Mouse (Mus musculus): Measurements from ENCODE around the gene Rrp1b. TPM values are rescaled to one million over a fixed set of nuclear protein-coding genes. Genes with fewer than 3 reads are reported as not detected.

The Rrp1b gene
- polyA plus RNA-seq, 1 experiment from 2014 or later: 44.1 TPM

- Histone ChIP-seq H3K4me1 (replicated peaks) (peaks cover 39% of the 10 kb centered on the region), H3K27ac (no peak overlapping the region), H3K9ac (no peak overlapping the region), H3K4me2 (no peak overlapping the region), H3K4me3 (replicated peaks) (no peak overlapping the region), H3K9me3 (replicated peaks) (no peaks in the 10 kb centered on the region), H3K27me3 (no peaks in the 10 kb centered on the region), H3K36me3 (0 out of 2 replicates have a peak, but pooled peaks cover 9% of the 10 kb centered on the region)
- DNase-seq (no peak), ATAC-seq (ENCODE audit: low read depth) (no peak)
- 84% methylated on average over 23 of the region's 23 CpGs for WGBS (ENCODE audit: insufficient replicate concordance)
Observed at GRCm38 (mm10) chr17:32034322-32034721, 1.6 kb upstream of the Rrp1b start.

- ATAC-seq (ENCODE audit: low read depth) (peak; percentile 45), DNase-seq (no peak)
- Histone ChIP-seq H3K9me3 (replicated peaks) (no peaks in the 10 kb centered on the region), H3K27ac (peak overlapping the region; percentile 73), H3K9ac (peak overlapping the region; percentile 80), H3K4me1 (replicated peaks) (peaks cover 40% of the 10 kb centered on the region), H3K4me2 (peak overlapping the region; percentile 89), H3K4me3 (replicated peaks) (peak overlapping the region; percentile 90), H3K27me3 (no peaks in the 10 kb centered on the region), H3K36me3 (0 out of 2 replicates have a peak, but pooled peaks cover 9% of the 10 kb centered on the region)
- under 1% methylated on average over 46 of the region's 46 CpGs for WGBS (ENCODE audit: insufficient replicate concordance)
Observed at GRCm38 (mm10) chr17:32036509-32037438, 874 bp downstream of the Rrp1b start.

GRCm38 (mm10) chr17:32040263-32040662 is 4.4 kb downstream of the Rrp1b start:
- ATAC-seq (ENCODE audit: low read depth) (no peak), DNase-seq (no peak)
- no peak overlapping the region for H3K4me3 ChIP-seq (replicated peaks)
- H3K27ac ChIP-seq: no peak overlapping the region
- H3K9ac ChIP-seq: no peak overlapping the region
- whole genome bisulfite sequencing (ENCODE audit: insufficient replicate concordance): 55% methylated on average over 10 of the region's 10 CpGs
- no peaks in the 10 kb centered on the region for H3K9me3 ChIP-seq (replicated peaks)
- H3K4me2 ChIP-seq: no peak overlapping the region
- H3K36me3 ChIP-seq: peaks cover 12% of the 10 kb centered on the region; the same call in 1 of the 2 replicates
- H3K27me3 ChIP-seq: no peaks in the 10 kb centered on the region
- peaks cover 43% of the 10 kb centered on the region for H3K4me1 ChIP-seq (replicated peaks)

- Histone ChIP-seq H3K27ac (no peak overlapping the region), H3K4me2 (no peak overlapping the region), H3K9ac (no peak overlapping the region), H3K9me3 (replicated peaks) (no peaks in the 10 kb centered on the region), H3K4me1 (replicated peaks) (peaks cover 5% of the 10 kb centered on the region; the same call in 1 of the 2 replicates), H3K4me3 (replicated peaks) (no peak overlapping the region), H3K36me3 (peaks cover 63% of the 10 kb centered on the region), H3K27me3 (no peaks in the 10 kb centered on the region)
- DNase-seq (no peak), ATAC-seq (ENCODE audit: low read depth) (no peak)
- WGBS (ENCODE audit: insufficient replicate concordance): 84% methylated on average over 5 of the region's 5 CpGs
Observed at GRCm38 (mm10) chr17:32046541-32046940, 10.6 kb downstream of the Rrp1b start.

GRCm38 (mm10) chr17:32048351-32048750 is 12.5 kb downstream of the Rrp1b start:
- Histone ChIP-seq H3K4me3 (replicated peaks) (no peak overlapping the region), H3K36me3 (peaks cover 81% of the 10 kb centered on the region), H3K9ac (no peak overlapping the region), H3K9me3 (replicated peaks) (no peaks in the 10 kb centered on the region), H3K27me3 (no peaks in the 10 kb centered on the region), H3K4me1 (replicated peaks) (peaks cover 5% of the 10 kb centered on the region; the same call in 1 of the 2 replicates), H3K4me2 (no peak overlapping the region), H3K27ac (no peak overlapping the region)
- 88% methylated on average over 5 of the region's 5 CpGs for WGBS (ENCODE audit: insufficient replicate concordance)
- DNase-seq: no peak
- ATAC-seq (ENCODE audit: low read depth): no peak

GRCm38 (mm10) chr17:32049914-32050313 is 14.0 kb downstream of the Rrp1b start:
- WGBS (ENCODE audit: insufficient replicate concordance): 51% methylated on average over 4 of the region's 4 CpGs
- ATAC-seq (ENCODE audit: low read depth) (peak; percentile 61), DNase-seq (no peak)
- Histone ChIP-seq H3K4me1 (replicated peaks) (peaks cover 5% of the 10 kb centered on the region; the same call in 1 of the 2 replicates), H3K9me3 (replicated peaks) (no peaks in the 10 kb centered on the region), H3K4me3 (replicated peaks) (no peak overlapping the region), H3K36me3 (peaks cover 97% of the 10 kb centered on the region), H3K9ac (no peak overlapping the region), H3K4me2 (no peak overlapping the region), H3K27ac (no peak overlapping the region), H3K27me3 (no peaks in the 10 kb centered on the region)

- no peak for DNase-seq
- Histone ChIP-seq H3K27ac (no peak overlapping the region), H3K9ac (no peak overlapping the region), H3K4me3 (replicated peaks) (no peak overlapping the region), H3K36me3 (peaks cover 97% of the 10 kb centered on the region), H3K27me3 (no peaks in the 10 kb centered on the region), H3K4me2 (no peak overlapping the region), H3K4me1 (replicated peaks) (peaks cover 5% of the 10 kb centered on the region; the same call in 1 of the 2 replicates), H3K9me3 (replicated peaks) (no peaks in the 10 kb centered on the region)
- ATAC-seq (ENCODE audit: low read depth): no peak
- 85% methylated on average over 6 of the region's 6 CpGs for WGBS (ENCODE audit: insufficient replicate concordance)
Observed at GRCm38 (mm10) chr17:32050609-32051008, 14.7 kb downstream of the Rrp1b start.

- no peak overlapping the region for H3K4me3 ChIP-seq (replicated peaks)
- H3K9ac ChIP-seq: no peak overlapping the region
- H3K9me3 ChIP-seq (replicated peaks): no peaks in the 10 kb centered on the region
- 76% methylated on average over 5 of the region's 5 CpGs for WGBS (ENCODE audit: insufficient replicate concordance)
- DNase-seq (no peak), ATAC-seq (ENCODE audit: low read depth) (no peak)
- no peaks in the 10 kb centered on the region for H3K27me3 ChIP-seq
- peaks cover 5% of the 10 kb centered on the region; the same call in 1 of the 2 replicates for H3K4me1 ChIP-seq (replicated peaks)
- peaks cover 100% of the 10 kb centered on the region for H3K36me3 ChIP-seq
- H3K4me2 ChIP-seq: no peak overlapping the region
- H3K27ac ChIP-seq: no peak overlapping the region
Observed at GRCm38 (mm10) chr17:32052237-32053080, 16.6 kb downstream of the Rrp1b start.

GRCm38 (mm10) chr17:32053677-32054076 is 17.8 kb downstream of the Rrp1b start:
- Histone ChIP-seq H3K27ac (no peak overlapping the region), H3K36me3 (peaks cover 100% of the 10 kb centered on the region), H3K9me3 (replicated peaks) (no peaks in the 10 kb centered on the region), H3K9ac (no peak overlapping the region), H3K4me2 (no peak overlapping the region), H3K4me1 (replicated peaks) (peaks cover 5% of the 10 kb centered on the region; the same call in 1 of the 2 replicates), H3K27me3 (no peaks in the 10 kb centered on the region), H3K4me3 (replicated peaks) (no peak overlapping the region)
- WGBS (ENCODE audit: insufficient replicate concordance): 72% methylated on average over 5 of the region's 5 CpGs
- ATAC-seq (ENCODE audit: low read depth) (no peak), DNase-seq (no peak)

- 91% methylated on average over 2 of the region's 2 CpGs for WGBS (ENCODE audit: insufficient replicate concordance)
- Histone ChIP-seq H3K27ac (no peak overlapping the region), H3K4me3 (replicated peaks) (no peak overlapping the region), H3K4me1 (replicated peaks) (peaks cover 5% of the 10 kb centered on the region; the same call in 1 of the 2 replicates), H3K36me3 (peaks cover 95% of the 10 kb centered on the region), H3K9me3 (replicated peaks) (no peaks in the 10 kb centered on the region), H3K4me2 (no peak overlapping the region), H3K9ac (no peak overlapping the region), H3K27me3 (no peaks in the 10 kb centered on the region)
- ATAC-seq (ENCODE audit: low read depth) (no peak), DNase-seq (no peak)
Observed at GRCm38 (mm10) chr17:32057843-32058242, 21.9 kb downstream of the Rrp1b start.

- Histone ChIP-seq H3K27ac (no peak overlapping the region), H3K4me2 (no peak overlapping the region), H3K9me3 (replicated peaks) (no peaks in the 10 kb centered on the region), H3K36me3 (peaks cover 82% of the 10 kb centered on the region), H3K4me1 (replicated peaks) (no peaks in the 10 kb centered on the region), H3K9ac (no peak overlapping the region), H3K4me3 (replicated peaks) (no peak overlapping the region), H3K27me3 (no peaks in the 10 kb centered on the region)
- WGBS (ENCODE audit: insufficient replicate concordance): 75% methylated on average over 2 of the region's 2 CpGs
- DNase-seq (no peak), ATAC-seq (ENCODE audit: low read depth) (no peak)
Observed at GRCm38 (mm10) chr17:32059084-32059483, 23.2 kb downstream of the Rrp1b start.
